Mouse (Mus musculus) bone marrow, adult 2 months (tissue): ENCODE results near the gene Nans.

ENCODE experiments used
- CTCF ChIP-seq: fragments of 200-500 bp; IDR thresholded peaks from 2 replicates; pipeline ENCODE4 v1.5.1; 2011; ENCODE audit warnings: low read length, control low read depth; ENCODE audit not compliant: control insufficient read depth, insufficient read depth
- POLR2A ChIP-seq: fragments of 200-500 bp; IDR thresholded peaks from 2 replicates; pipeline ENCODE4 v1.6.1; 2011; ENCODE audit warnings: low read depth, mild to moderate bottlenecking, control low read depth, low read length, borderline replicate concordance; ENCODE audit not compliant: control insufficient read depth

- peak; percentile 84 for TF ChIP-seq CTCF
- no peak for TF ChIP-seq POLR2A
Measured at GRCm38 (mm10) chr4:46507736-46508460, 18.9 kb downstream of the Nans start.
